Mouse (Mus musculus) thymus, adult 2 months (tissue): ENCODE results near the gene Rgs6. TPM values are rescaled to one million over a fixed set of nuclear protein-coding genes. Genes with fewer than 3 reads are reported as not detected.

Source experiments
- DNase-seq: peaks from one replicate; pipeline ENCODE4 v3.0.0; 2021
- H3K27ac ChIP-seq: fragments of 200-500 bp; 2 replicates; pipeline ENCODE4 v1.5.1; 2012; ENCODE audit warnings: low read length, control low read depth; ENCODE audit not compliant: control insufficient read depth, insufficient read depth
- H3K27me3 ChIP-seq: fragments of 200-500 bp; 2 replicates; pipeline ENCODE4 v1.6.1; 2012; ENCODE audit warnings: mild to moderate bottlenecking, low read length, moderate library complexity, mixed read lengths; ENCODE audit not compliant: control insufficient read depth, insufficient read depth
- H3K36me3 ChIP-seq: fragments of 200-500 bp; 2 replicates; pipeline ENCODE4 v1.6.1; 2012; ENCODE audit warnings: mild to moderate bottlenecking, low read length, moderate library complexity; ENCODE audit not compliant: control insufficient read depth, insufficient read depth
- H3K4me1 ChIP-seq: fragments of 200-500 bp; replicated peaks from 2 replicates; pipeline ENCODE4 v1.6.1; 2012; ENCODE audit warnings: low read length; ENCODE audit not compliant: control insufficient read depth, insufficient read depth
- H3K4me3 ChIP-seq: fragments of 200-500 bp; 2 replicates; pipeline ENCODE4 v1.5.1; 2012; ENCODE audit warnings: mild to moderate bottlenecking, low read length, control low read depth, moderate library complexity; ENCODE audit not compliant: control insufficient read depth, insufficient read depth
- CTCF ChIP-seq: fragments of 200-500 bp; IDR thresholded peaks from 2 replicates; pipeline ENCODE4 v1.5.1; 2012; ENCODE audit warnings: mild to moderate bottlenecking, control low read depth, low read length, moderate library complexity, borderline replicate concordance; ENCODE audit not compliant: control insufficient read depth, poor library complexity, insufficient read depth; ENCODE audit errors: extremely low read depth
- POLR2A ChIP-seq: fragments of 200-500 bp; IDR thresholded peaks from 2 replicates; pipeline ENCODE4 v1.6.1; 2012; ENCODE audit warnings: mild to moderate bottlenecking, low read length, control low read depth, moderate library complexity; ENCODE audit not compliant: control insufficient read depth, poor library complexity, insufficient read depth; ENCODE audit errors: extremely low read depth
- WGBS: fragments of 180-500 bp; shearing (Covaris S2); methylation state at CpG from one replicate; pipeline ENCODE4 v1.1.7; 2018; 5-methylcytosine and 5-hydroxymethylcytosine counted together
- polyA plus RNA-seq: library from polyadenylated mRNA; depleted of rRNA; stranded (reverse); fragments of >200 nt; gene quantifications from 2 replicates; pipeline ENCODE4 v1.2.3, GENCODE M21; 2012

Gene Rgs6
- polyA plus RNA-seq, 1 experiment = 0.46 TPM

DNA sequence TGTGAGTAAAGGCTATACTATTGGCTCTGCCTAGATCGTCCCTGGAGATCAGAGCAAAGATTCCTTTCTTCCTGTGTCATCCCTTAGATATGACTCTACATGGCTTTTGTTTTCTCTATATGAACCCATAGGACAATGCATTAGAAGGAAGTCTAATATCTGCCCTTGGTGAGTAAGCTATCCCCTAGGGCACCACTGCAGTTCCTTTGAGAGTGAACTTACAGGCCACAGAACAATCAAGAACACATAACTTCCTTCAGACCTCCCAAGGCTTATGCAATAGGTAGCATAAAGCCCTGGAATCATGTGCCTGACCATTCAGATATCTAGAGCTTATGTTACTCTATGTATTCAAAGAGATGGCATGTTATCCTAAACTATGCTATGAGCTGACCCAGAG, 347.7 kb downstream of the Rgs6 start:
- no peak for DNase-seq
- 92% methylated on average over 1 of the region's 1 CpGs for WGBS
- Histone ChIP-seq H3K27me3 (no peaks in the 10 kb centered on the region), H3K4me1 (no peaks in the 10 kb centered on the region), H3K27ac (no peak overlapping the region), H3K36me3 (no peaks in the 10 kb centered on the region), H3K4me3 (no peak overlapping the region)
- TF ChIP-seq CTCF = no peak
- TF ChIP-seq POLR2A = no peak

DNA sequence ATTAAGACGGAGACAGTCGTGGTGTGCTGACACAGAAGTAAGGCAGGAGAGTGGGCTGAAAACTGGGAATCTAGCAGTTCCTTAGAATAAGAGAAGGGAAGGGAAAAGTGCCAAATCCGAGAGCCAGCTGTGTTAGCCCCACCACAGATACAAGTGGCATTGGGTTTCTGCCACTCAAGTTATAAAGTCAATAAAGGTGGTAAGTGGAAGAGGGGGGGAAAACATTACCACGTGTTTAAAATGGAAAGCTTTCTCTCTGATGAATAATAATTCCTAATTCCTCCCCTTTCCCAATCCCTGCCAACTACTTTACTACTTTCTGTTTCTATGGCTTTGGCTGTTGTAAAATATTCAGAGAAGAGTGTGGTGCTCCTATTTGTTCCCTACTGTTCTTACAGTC, 352.4 kb downstream of the Rgs6 start:
- no peaks in the 10 kb centered on the region for H3K4me1 ChIP-seq
- WGBS = 81% methylated on average over 4 of the region's 4 CpGs
- H3K27ac ChIP-seq = no peak overlapping the region
- no peaks in the 10 kb centered on the region for H3K27me3 ChIP-seq
- no peak for TF ChIP-seq POLR2A
- no peak for TF ChIP-seq CTCF
- H3K4me3 ChIP-seq = no peak overlapping the region
- DNase-seq = no peak
- no peaks in the 10 kb centered on the region for H3K36me3 ChIP-seq

DNA sequence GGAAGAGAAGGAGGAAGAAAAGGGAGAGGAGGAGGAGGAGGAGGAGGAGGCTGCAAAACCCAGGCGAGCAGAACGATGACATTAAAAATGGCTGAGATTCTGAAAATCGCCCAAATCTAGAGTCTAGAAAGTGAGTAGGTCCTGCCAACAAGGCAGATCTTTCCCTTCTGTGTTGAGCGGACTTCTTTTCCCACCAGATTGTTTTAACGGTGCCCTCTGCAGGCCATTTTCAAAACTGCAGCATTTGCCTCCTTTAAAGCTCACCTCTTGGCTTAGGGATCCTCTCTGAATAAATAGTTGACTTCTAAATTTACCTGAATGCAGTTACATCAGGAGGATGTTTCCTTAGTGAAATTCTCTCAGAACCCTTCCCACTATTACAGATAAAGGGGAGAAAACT, 358.4 kb downstream of the Rgs6 start:
- peak; percentile 63 for DNase-seq
- WGBS = 17% methylated on average over 5 of the region's 5 CpGs
- Histone ChIP-seq H3K27me3 (no peaks in the 10 kb centered on the region), H3K4me3 (no peak overlapping the region), H3K27ac (no peak overlapping the region), H3K4me1 (no peaks in the 10 kb centered on the region), H3K36me3 (no peaks in the 10 kb centered on the region)
- TF ChIP-seq POLR2A (no peak), CTCF (no peak)

DNA sequence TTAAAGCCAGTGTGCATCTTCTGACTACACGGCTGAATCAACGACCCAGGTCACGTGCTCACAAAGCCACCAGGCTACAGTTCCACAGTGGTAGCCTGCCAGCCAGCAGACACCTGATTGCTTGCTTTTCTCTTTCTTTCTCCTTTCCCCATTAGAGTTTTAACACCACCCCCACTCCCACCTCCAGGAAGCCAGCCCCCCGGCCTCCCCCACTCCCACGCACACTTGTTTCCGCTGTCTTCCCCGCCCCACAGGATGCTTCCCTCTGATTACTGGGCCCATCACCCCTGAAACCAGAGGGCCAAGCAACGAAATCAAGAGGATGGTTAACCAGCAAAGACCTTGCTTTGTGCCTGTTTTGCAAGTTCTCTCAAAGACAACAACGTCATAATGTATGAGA, 373.0 kb downstream of the Rgs6 start:
- H3K4me1 ChIP-seq = no peaks in the 10 kb centered on the region
- H3K36me3 ChIP-seq = no peaks in the 10 kb centered on the region
- no peak overlapping the region for H3K27ac ChIP-seq
- DNase-seq = peak; percentile 65
- WGBS = 68% methylated on average over 9 of the region's 9 CpGs
- H3K4me3 ChIP-seq = no peak overlapping the region
- TF ChIP-seq POLR2A = no peak
- no peak for TF ChIP-seq CTCF
- H3K27me3 ChIP-seq = no peaks in the 10 kb centered on the region

DNA sequence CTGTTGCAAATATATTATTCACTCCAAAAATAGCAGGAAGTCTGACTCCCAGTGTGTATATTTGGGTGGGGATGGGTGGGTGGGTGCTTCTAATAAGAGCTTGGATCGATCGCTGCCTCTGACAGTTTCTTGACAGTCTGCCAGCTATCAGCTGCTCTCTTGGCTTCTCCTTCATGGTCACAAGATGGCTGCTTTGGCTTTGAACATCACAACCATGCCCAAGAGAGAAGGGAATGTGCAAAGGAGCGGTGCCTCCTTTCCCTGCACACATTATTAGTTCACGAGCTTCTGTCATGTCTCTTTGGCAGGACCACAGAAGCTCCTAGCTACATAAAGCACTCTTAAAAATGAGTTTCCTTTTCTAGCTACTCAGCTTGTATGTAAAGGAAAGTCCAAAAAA, 373.8 kb downstream of the Rgs6 start:
- WGBS = 90% methylated on average over 4 of the region's 4 CpGs
- no peak for DNase-seq

DNA sequence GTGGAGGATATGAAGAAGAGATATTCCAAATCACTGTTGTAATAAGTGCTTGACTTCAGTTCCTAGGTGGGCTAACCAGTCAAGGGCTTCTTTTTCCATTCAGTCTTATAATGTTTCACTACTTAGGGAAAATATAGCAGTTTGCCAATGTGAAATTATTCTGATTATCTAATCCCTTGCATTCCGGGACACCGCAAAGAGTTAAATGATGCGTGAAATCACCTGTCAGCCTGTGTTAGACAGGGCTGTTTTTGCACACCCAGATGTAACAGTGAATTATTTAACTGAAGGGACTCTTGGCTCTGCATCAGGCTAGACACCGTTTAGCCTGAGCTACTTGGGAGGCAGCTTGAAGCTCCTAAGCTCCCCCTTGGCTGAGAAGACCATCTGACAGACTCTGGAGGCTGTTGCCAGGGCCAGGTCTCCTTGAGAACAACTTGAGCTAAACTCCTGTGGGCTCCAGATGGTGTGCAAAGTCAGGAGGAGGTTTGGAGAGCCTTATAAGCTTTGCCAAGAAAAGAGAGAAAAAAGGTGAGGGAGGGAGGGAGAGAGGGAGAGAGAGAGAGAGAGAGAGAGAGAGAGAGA, 382.5 kb downstream of the Rgs6 start:
- Histone ChIP-seq H3K4me1 (no peaks in the 10 kb centered on the region), H3K27ac (no peak overlapping the region), H3K4me3 (no peak overlapping the region), H3K27me3 (no peaks in the 10 kb centered on the region), H3K36me3 (no peaks in the 10 kb centered on the region)
- DNase-seq = no peak
- WGBS = 92% methylated on average over 4 of the region's 4 CpGs
- TF ChIP-seq CTCF = no peak

More for the DNA sequence above, 373.8 kb downstream of the Rgs6 start:
- no peaks in the 10 kb centered on the region for H3K36me3 ChIP-seq
- no peaks in the 10 kb centered on the region for H3K27me3 ChIP-seq
- no peak overlapping the region for H3K4me3 ChIP-seq
- H3K4me1 ChIP-seq = no peaks in the 10 kb centered on the region
- H3K27ac ChIP-seq = no peak overlapping the region
- no peak for TF ChIP-seq CTCF
- TF ChIP-seq POLR2A = no peak

DNA sequence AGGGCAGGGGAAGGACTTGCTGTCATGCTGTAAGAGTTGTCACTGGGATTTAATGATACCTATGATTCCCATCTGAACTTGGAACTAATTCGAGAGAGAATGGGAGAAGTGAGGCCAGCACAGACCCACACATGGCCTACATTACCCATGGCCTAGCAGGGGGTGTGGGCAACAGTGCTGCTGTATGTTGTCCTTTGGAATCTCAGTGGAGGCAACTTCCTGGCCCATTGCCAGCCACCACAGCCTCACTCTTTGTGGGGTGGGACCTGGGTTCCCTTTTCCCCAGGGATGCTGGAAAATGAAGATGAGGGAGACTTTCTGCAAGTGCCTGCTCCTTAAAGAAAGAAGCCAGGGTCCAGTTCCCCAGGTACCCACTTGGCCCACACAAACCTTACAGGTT, 383.1 kb downstream of the Rgs6 start:
- no peaks in the 10 kb centered on the region for H3K27me3 ChIP-seq
- no peak overlapping the region for H3K27ac ChIP-seq
- no peak overlapping the region for H3K4me3 ChIP-seq
- WGBS = 74% methylated on average over 1 of the region's 1 CpGs
- DNase-seq = no peak
- TF ChIP-seq CTCF (no peak), POLR2A (no peak)
- H3K36me3 ChIP-seq = no peaks in the 10 kb centered on the region
- no peaks in the 10 kb centered on the region for H3K4me1 ChIP-seq
